Mouse (Mus musculus) heart, embryonic 16.5 days (tissue): Measurements from ENCODE around the gene Ube2r2. TPM values are rescaled to one million over a fixed set of nuclear protein-coding genes. Genes with fewer than 3 reads are reported as not detected.

Source experiments
- ATAC-seq: fragments of 200-750 bp; cut with Nextera tagmentation; replicated peaks from 2 replicates; pipeline ENCODE4 v1.8.0; 2017; ENCODE audit warnings: moderate number of reproducible peaks; ENCODE audit not compliant: insufficient read depth, low FRiP score; ENCODE audit errors: extremely low read depth
- H3K27ac ChIP-seq: fragments of 300-500 bp; sonication (generic); 2 replicates; pipeline ENCODE4 v1.5.1; 2014; ENCODE audit warnings: mild to moderate bottlenecking, low read length, control low read depth, moderate library complexity
- H3K27me3 ChIP-seq: fragments of 300-500 bp; sonication (generic); 2 replicates; pipeline ENCODE4 v1.6.1; 2014; ENCODE audit warnings: low read length, mixed read lengths; ENCODE audit not compliant: control insufficient read depth, insufficient read depth
- H3K36me3 ChIP-seq: fragments of 300-500 bp; sonication (generic); 2 replicates; pipeline ENCODE4 v1.6.1; 2014; ENCODE audit not compliant: control insufficient read depth, insufficient read depth
- H3K4me1 ChIP-seq: fragments of 300-500 bp; sonication (generic); 2 replicates; pipeline ENCODE4 v1.6.1; 2014; ENCODE audit warnings: low read length, mixed read lengths; ENCODE audit not compliant: control insufficient read depth, insufficient read depth
- H3K4me2 ChIP-seq: fragments of 300-500 bp; sonication (generic); 2 replicates; pipeline ENCODE4 v1.6.1; 2014; ENCODE audit warnings: low read depth, mild to moderate bottlenecking, control low read depth, low read length
- H3K4me3 ChIP-seq: fragments of 300-500 bp; sonication (generic); 2 replicates; pipeline ENCODE4 v1.5.1; 2014; ENCODE audit warnings: mild to moderate bottlenecking, control low read depth, low read length
- H3K9ac ChIP-seq: fragments of 300-500 bp; sonication (generic); 2 replicates; pipeline ENCODE4 v1.6.1; 2014; ENCODE audit warnings: low read length, control low read depth
- H3K9me3 ChIP-seq: fragments of 300-500 bp; sonication (generic); replicated peaks from 2 replicates; pipeline ENCODE4 v1.6.1; 2016; ENCODE audit warnings: low read length; ENCODE audit not compliant: control insufficient read depth
- WGBS: fragments of 180-500 bp; shearing (Covaris S2); extraction: QIAGEN DNeasy Blood & Tissue Kit; methylation state at CpG from one replicate; pipeline ENCODE4 v1.1.7; 2014; 5-methylcytosine and 5-hydroxymethylcytosine counted together
- polyA plus RNA-seq: library from polyadenylated mRNA; unstranded; fragments of >200 nt; fragmentation: Nextera tagmentation; extraction: Ambion mirVana; gene quantifications from 2 replicates; pipeline ENCODE4 v1.2.1, GENCODE M21; 2015

The Ube2r2 gene
- polyA plus RNA-seq = 68.0 and 69.7 TPM in 2 replicates

DNA sequence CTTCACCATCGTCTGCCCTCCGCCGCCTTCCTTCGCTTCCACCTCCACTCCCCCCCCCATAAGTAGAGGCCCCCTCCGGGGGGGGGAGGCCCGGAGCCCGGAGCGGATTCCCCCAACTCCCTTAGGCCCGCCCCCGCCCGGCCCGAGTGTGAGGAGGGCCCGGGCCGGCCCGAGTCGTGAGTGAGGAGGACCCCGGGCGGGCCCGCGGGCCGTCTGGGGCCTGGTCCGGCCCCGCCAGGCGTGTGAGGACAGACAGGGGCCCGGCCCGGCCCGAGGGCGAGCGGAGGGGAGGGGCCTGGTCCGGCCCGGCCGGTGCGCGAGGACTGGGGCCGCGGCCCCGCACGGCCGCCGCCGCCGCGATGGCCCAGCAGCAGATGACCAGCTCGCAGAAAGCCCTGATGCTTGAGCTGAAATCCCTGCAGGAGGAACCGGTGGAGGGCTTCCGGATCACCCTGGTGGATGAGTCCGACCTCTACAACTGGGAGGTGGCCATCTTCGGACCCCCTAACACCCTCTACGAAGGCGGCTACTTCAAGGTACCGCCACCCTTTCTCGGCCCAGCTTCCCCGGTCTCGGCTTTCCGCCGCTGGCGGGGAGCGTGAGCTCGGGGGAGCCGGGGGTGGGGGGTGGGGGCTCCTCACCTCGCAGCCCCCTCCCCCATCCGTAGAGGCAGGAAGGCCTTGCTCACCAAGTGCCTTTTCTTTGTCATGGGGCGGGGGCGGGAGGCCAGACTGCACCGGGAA is at the start of gene Ube2r2:
Ube2r2 (plus strand) TSS at position 33 of the 743 bp plus-strand sequence.
- peak within 1 kb of the TSS; percentile 93 for H3K4me3 ChIP-seq
- no peaks in the 10 kb centered on the region for H3K36me3 ChIP-seq
- WGBS = 0% methylated on average over 60 of the region's 65 CpGs
- peaks cover 13% of the 10 kb centered on the region for H3K4me1 ChIP-seq
- peak within 1 kb of the TSS; percentile 99 for H3K27ac ChIP-seq
- H3K9ac ChIP-seq = peak within 1 kb of the TSS; percentile 99
- peak within 1 kb of the TSS; percentile 88 for H3K4me2 ChIP-seq
- ATAC-seq = peak; percentile 74
- H3K27me3 ChIP-seq = no peaks in the 10 kb centered on the region
- no peaks in the 10 kb centered on the region for H3K9me3 ChIP-seq

DNA sequence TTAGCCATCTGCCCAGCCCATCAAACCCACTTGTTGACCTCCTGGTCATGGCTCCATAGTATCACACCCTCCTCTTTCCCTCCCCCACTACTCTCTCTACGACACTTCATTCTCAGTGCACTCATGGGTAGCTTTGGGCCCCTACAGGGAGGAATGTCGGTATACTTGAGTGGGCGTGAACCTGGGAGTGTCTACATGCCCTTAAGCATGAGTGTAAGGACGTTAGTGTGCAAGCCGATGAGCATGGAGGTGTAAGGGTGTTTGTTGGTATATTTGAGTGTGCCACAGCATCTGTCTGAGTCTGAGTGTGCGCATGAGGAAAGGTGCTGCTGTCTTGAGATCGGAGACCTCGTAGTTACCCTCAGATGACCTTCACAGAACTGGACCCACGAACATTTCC is 48.6 kb upstream of the Ube2r2 start:
- no peak overlapping the region for H3K4me3 ChIP-seq
- 75% methylated on average over 9 of the region's 9 CpGs for WGBS
- H3K36me3 ChIP-seq = no peaks in the 10 kb centered on the region
- no peak overlapping the region for H3K4me2 ChIP-seq
- H3K9me3 ChIP-seq = no peaks in the 10 kb centered on the region
- H3K27me3 ChIP-seq = no peaks in the 10 kb centered on the region
- no peak overlapping the region for H3K9ac ChIP-seq
- no peak for ATAC-seq
- no peak overlapping the region for H3K27ac ChIP-seq
- H3K4me1 ChIP-seq = no peaks in the 10 kb centered on the region

DNA sequence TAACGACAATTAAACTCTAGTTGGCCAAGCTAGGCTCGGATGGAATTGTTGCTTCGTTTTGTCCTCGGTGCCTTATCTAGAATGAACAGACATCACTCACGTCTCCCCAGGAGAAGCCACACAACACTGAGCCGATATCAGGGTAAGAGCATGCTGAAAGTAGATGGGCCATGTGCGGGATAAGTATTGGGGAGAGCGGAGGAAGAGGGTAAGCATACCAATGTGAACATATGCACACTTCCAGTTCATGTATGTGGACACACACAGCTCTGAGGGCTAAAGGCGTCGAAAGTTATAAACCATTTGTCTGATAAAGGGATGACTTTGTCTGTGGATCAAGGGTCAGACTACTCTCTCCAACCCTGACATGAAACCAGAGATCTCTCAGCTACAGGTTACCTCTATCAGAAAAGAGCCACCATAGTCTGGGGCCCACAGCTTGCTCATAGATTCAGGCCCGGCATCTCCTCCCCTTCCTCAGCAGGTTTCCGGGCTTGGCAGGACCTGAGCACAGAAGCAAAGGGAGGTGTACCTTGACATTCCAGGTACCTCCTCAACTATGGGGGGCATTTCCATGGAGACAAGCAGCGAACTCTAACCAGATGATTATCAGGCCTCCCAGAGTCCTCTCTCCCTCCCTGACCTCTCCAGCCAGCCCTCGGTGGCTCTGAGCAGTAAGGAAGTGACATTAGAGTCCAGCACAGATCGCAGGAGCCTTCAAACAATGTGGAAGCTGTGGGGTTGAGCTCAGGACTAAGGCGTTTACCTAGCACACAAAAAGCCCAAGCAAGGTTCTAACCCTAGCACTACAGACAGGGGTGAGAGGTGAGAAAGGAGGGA is 47.9 kb upstream of the Ube2r2 start:
- no peak for ATAC-seq
- no peak overlapping the region for H3K4me3 ChIP-seq
- no peak overlapping the region for H3K27ac ChIP-seq
- H3K27me3 ChIP-seq = no peaks in the 10 kb centered on the region
- no peak overlapping the region for H3K4me2 ChIP-seq
- 72% methylated on average over 16 of the region's 16 CpGs for WGBS
- H3K36me3 ChIP-seq = no peaks in the 10 kb centered on the region
- H3K4me1 ChIP-seq = no peaks in the 10 kb centered on the region
- H3K9me3 ChIP-seq = no peaks in the 10 kb centered on the region
- no peak overlapping the region for H3K9ac ChIP-seq

DNA sequence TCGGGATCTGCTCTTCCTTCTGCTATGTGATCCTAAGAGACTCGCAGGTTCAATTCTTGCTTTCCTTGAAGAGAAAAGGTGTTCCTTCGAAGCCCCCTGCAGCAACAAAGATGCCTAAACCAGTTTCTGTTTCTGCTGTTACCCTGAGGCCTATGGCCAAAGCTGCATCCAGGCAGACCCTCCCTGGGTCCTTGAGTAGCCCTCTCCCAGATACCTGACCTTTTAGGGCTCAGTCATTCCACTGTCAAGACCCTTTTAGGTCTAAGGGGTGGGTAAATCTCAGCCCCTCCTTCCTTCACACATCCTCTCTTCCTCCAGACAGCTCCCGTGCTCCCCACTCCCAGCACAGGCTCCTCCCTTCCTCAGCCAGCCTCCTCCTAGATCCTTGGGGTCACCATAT is 46.4 kb upstream of the Ube2r2 start:
- H3K4me3 ChIP-seq = no peak overlapping the region
- ATAC-seq = no peak
- H3K27me3 ChIP-seq = no peaks in the 10 kb centered on the region
- no peak overlapping the region for H3K27ac ChIP-seq
- H3K4me2 ChIP-seq = no peak overlapping the region
- H3K36me3 ChIP-seq = no peaks in the 10 kb centered on the region
- H3K9me3 ChIP-seq = no peaks in the 10 kb centered on the region
- 75% methylated on average over 4 of the region's 4 CpGs for WGBS
- H3K4me1 ChIP-seq = no peaks in the 10 kb centered on the region; the same call in 1 of the 2 replicates
- no peak overlapping the region for H3K9ac ChIP-seq

DNA sequence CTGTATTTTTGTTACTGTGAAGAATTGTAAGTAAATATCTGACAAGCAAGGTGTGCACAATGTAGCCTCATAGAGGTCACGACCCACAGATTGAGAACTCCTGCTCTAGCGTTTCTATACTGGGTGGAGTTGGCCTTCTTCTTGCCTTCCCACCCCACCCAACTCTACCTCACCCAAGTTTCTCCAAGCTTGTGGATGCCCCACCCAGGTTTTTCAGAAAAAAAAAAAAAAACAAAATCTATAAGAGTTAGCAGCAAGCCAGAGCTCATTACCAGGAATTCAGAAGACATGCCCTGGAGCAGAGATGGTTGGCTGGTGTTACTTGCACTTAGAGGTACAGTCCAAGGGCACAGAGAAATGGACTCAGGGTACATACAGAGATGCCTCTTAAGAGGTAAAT is 45.8 kb upstream of the Ube2r2 start:
- H3K27ac ChIP-seq = no peak overlapping the region
- no peak overlapping the region for H3K4me3 ChIP-seq
- no peak overlapping the region for H3K9ac ChIP-seq
- no peaks in the 10 kb centered on the region for H3K27me3 ChIP-seq
- peaks cover 2% of the 10 kb centered on the region for H3K4me1 ChIP-seq
- ATAC-seq = no peak
- 75% methylated on average over 2 of the region's 2 CpGs for WGBS
- H3K4me2 ChIP-seq = no peak overlapping the region
- no peaks in the 10 kb centered on the region for H3K9me3 ChIP-seq
- no peaks in the 10 kb centered on the region for H3K36me3 ChIP-seq

DNA sequence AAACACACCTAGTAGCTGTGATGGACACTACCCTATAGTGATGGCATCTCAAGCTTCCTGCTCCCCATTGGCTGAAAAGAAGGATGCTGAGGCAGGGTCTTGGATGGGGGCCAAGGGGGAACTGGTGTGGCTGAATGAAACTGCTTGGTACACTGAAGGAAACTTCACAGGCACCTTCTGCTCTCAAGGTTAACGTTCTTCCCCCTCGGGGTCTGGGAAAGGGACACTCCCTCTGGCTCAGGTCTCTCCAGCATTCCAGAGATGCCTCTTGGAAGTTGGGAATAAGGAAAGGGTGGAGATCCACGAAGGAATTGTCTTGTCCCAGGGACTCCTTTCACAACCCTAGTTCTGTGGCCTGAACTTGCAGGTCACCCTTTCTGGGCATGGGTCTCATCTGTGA is 44.2 kb upstream of the Ube2r2 start:
- 34% methylated on average over 3 of the region's 3 CpGs for WGBS
- Histone ChIP-seq H3K27me3 (no peaks in the 10 kb centered on the region), H3K27ac (no peak overlapping the region), H3K9me3 (no peaks in the 10 kb centered on the region), H3K36me3 (no peaks in the 10 kb centered on the region), H3K4me2 (no peak overlapping the region), H3K9ac (no peak overlapping the region), H3K4me1 (peaks cover 10% of the 10 kb centered on the region), H3K4me3 (no peak overlapping the region)
- ATAC-seq = no peak

DNA sequence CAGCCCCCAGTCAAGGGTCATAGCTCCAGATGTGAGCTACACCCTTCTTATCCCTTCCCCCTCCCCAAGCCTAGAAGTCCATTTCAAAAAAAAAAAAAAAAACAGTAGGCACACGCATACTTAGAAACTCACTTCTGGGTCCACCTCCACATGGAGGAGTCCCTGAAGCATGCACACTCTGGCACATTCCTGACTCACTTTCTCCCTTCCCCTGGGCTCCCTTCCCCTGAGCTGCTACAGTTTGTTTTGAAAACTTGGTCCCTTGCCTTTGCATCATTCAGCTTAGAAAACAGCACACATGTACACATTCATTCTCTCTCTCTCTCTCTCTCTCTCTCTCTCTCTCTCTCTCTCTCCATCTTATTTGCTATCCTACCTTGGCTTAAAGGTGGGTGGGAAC is 42.6 kb upstream of the Ube2r2 start:
- Histone ChIP-seq H3K9ac (no peak overlapping the region), H3K27me3 (peaks cover 4% of the 10 kb centered on the region; the same call in 1 of the 2 replicates), H3K4me1 (peaks cover 19% of the 10 kb centered on the region), H3K9me3 (no peaks in the 10 kb centered on the region), H3K27ac (no peak overlapping the region), H3K4me2 (no peak overlapping the region), H3K4me3 (no peak overlapping the region), H3K36me3 (no peaks in the 10 kb centered on the region)
- 61% methylated on average over 1 of the region's 1 CpGs for WGBS
- no peak for ATAC-seq

DNA sequence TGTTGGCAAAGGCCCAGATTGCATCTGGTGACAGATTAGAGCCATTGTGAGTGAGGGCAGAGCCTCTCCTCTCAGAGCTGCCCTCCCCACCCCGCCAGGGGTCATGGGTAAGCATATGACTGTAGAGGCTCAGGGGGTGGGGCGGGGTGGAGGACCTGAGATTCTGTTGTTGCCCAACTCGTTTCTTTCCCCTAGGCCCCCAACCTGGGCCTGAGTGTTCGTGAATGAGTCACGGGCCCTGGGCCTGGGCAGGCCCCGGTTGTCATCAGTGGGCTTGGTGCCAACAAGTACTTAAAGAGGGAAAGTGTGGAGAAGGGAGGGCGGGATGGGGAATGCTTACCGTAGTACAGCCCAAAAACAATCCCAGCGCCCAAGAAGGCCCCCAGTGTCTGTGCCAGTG is 41.2 kb upstream of the Ube2r2 start:
- peak overlapping the region; percentile 16; the same call in 1 of the 2 replicates for H3K4me2 ChIP-seq
- H3K4me1 ChIP-seq = peaks cover 25% of the 10 kb centered on the region
- H3K4me3 ChIP-seq = no peak overlapping the region
- no peaks in the 10 kb centered on the region for H3K9me3 ChIP-seq
- ATAC-seq = peak; percentile 50
- no peaks in the 10 kb centered on the region for H3K36me3 ChIP-seq
- 21% methylated on average over 9 of the region's 9 CpGs for WGBS
- no peak overlapping the region for H3K9ac ChIP-seq
- peaks cover 4% of the 10 kb centered on the region; the same call in 1 of the 2 replicates for H3K27me3 ChIP-seq
- H3K27ac ChIP-seq = no peak overlapping the region

DNA sequence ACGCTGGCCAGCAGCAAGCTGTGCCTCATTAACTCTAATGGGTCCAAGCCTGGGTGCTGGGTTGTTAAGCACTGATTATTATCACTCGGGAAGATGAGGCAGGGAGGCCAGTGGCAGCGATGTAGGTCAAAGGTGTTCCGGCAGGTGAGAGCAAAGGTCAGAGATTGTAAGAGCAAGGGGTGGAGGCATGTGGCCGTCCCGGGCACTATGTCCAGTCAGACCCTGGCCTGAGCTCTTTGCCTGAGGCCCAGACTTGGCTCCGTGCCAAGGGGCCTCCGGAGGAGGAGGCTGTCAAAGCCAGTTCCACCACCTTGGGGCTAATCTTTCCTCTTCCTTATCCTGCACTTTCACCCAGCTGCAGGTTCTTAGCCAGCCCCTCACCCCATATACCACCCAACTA is 39.4 kb upstream of the Ube2r2 start:
- H3K4me1 ChIP-seq = peaks cover 25% of the 10 kb centered on the region
- no peaks in the 10 kb centered on the region for H3K9me3 ChIP-seq
- no peaks in the 10 kb centered on the region for H3K36me3 ChIP-seq
- H3K4me2 ChIP-seq = no peak overlapping the region
- no peak overlapping the region for H3K4me3 ChIP-seq
- WGBS = 44% methylated on average over 8 of the region's 8 CpGs
- peaks cover 4% of the 10 kb centered on the region; the same call in 1 of the 2 replicates for H3K27me3 ChIP-seq
- H3K9ac ChIP-seq = no peak overlapping the region
- no peak for ATAC-seq
- H3K27ac ChIP-seq = no peak overlapping the region
